9 mouse cellular contexts compared by ENCODE assay signal in the genomic region with DNA sequence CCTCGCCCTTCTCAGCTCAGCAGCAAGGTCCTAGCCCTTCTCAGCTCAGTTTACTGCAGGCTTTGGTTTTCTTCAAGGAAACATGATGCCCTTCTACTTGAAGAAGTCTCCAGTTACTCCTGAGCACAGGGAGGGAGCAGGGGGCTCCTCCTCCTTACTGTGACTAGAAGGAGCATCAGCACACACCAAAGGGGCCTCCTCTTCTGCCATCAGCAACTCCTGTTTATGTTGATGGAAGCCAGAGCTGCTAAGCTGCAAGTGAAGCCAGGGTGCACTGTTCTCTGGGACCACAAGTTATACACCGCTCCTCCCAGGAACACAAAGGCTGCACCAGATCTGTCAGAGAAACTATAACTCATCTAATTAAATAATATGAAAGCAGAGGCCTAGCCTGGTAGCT. TPM values are rescaled to one million over a fixed set of nuclear protein-coding genes. Genes with fewer than 3 reads are reported as not detected.
DNase-seq lines count a peak whose midpoint lies in the region; ATAC-seq and TF ChIP-seq lines count a peak whose summit lies in the region.
"Had no signal": no experiment of that assay in that cellular context is flagged by ENCODE, and none has a peak within 500 bp of the region (broad histone marks: within the 10 kb centered on the region; RNA-seq: fewer than 3 reads in every experiment).

No protein-coding gene starts in this region.

- no peak overlapping the region for H3K4me3 ChIP-seq in heart, postnatal 0 days (ENCODE audit: low read depth, low read length)
- H3K4me3 ChIP-seq in limb, embryonic 12.5 days (replicated peaks) = no peak overlapping the region

- no peaks in the 10 kb centered on the region for H3K9me3 ChIP-seq in heart, postnatal 0 days (replicated peaks; ENCODE audit: control insufficient read depth, low read length)
- H3K9me3 ChIP-seq in limb, embryonic 12.5 days = no peaks in the 10 kb centered on the region

- no peak overlapping the region for H3K9ac ChIP-seq in heart, postnatal 0 days (replicated peaks; ENCODE audit: low read depth, low read length)
- H3K9ac ChIP-seq in limb, embryonic 12.5 days (replicated peaks) = no peak overlapping the region

- ATAC-seq in heart, postnatal 0 days (ENCODE audit: insufficient read depth, low read depth) = peak; percentile 51
- ATAC-seq in limb, embryonic 12.5 days (ENCODE audit: insufficient number of reproducible peaks, insufficient read depth, low FRiP score, low TSS enrichment, low read depth) = peak; percentile 53

- no peak; the same call in 1 of the 2 replicates for TF ChIP-seq CTCF in heart, postnatal 0 days (IDR thresholded peaks at IDR 0.05; ENCODE audit: low read depth)

- H3K4me2 ChIP-seq in heart, postnatal 0 days (ENCODE audit: low read depth, low read length) = no peak overlapping the region
- peak overlapping the region; percentile 21; the same call in 1 of the 2 replicates for H3K4me2 ChIP-seq in limb, embryonic 12.5 days

- H3K27me3 ChIP-seq in heart, postnatal 0 days (ENCODE audit: control insufficient read depth, insufficient read depth, low read length) = no peaks in the 10 kb centered on the region
- no peaks in the 10 kb centered on the region; the same call in 1 of the 2 replicates for H3K27me3 ChIP-seq in limb, embryonic 12.5 days

- DNase-seq in heart, postnatal 0 days (ENCODE audit: low spot score) = peak; percentile 43
- no peak for DNase-seq in heart, adult 18-20 months
- peak; percentile 34 for DNase-seq in retina, postnatal 1 day
- DNase-seq in retina, embryonic 14.5 days (ENCODE audit: low spot score) = no peak
- peak; percentile 40 for DNase-seq in yolk sac, embryonic 10.5 days (ENCODE audit: low spot score)
- DNase-seq in spleen, adult 18-20 months = no peak
- no peak for DNase-seq in right cerebral cortex, postnatal 25 days
- DNase-seq: thymus, adult 18-20 months had no signal

- peaks cover 35% of the 10 kb centered on the region for H3K4me1 ChIP-seq in heart, postnatal 0 days (ENCODE audit: control insufficient read depth, insufficient read depth)
- H3K4me1 ChIP-seq in limb, embryonic 12.5 days (replicated peaks) = peaks cover 39% of the 10 kb centered on the region

- peak overlapping the region; percentile 14 for H3K27ac ChIP-seq in heart, postnatal 0 days (ENCODE audit: low read depth)
- H3K27ac ChIP-seq in limb, embryonic 12.5 days = peak overlapping the region; percentile 64

- TF ChIP-seq EP300 in heart, postnatal 0 days (IDR thresholded peaks at IDR 0.05; ENCODE audit: low read depth) = no peak

- WGBS in heart, postnatal 0 days = 54% methylated on average over 2 of the region's 2 CpGs
- WGBS in limb, embryonic 12.5 days = 20% methylated on average over 2 of the region's 2 CpGs

- no peaks in the 10 kb centered on the region for H3K36me3 ChIP-seq in heart, postnatal 0 days (replicated peaks; ENCODE audit: control insufficient read depth, insufficient read depth, low read length)
- no peaks in the 10 kb centered on the region for H3K36me3 ChIP-seq in limb, embryonic 12.5 days

RNA-seq across cellular contexts. Expression of gene St6galnac3, which starts 34.4 kb away (rescaled TPM):
- 15.2 and 22.5 TPM in 2 replicates for total RNA-seq in heart, postnatal 0 days (2014; rRNA removed; ENCODE audit: low replicate concordance)
- polyA plus RNA-seq in heart, postnatal 0 days (2015; fragmentation: Nextera tagmentation; extraction: Ambion mirVana) = 9.7 and 10.5 TPM in 2 replicates
- 1 to 10 TPM; 7.8 to 8.1 TPM for total RNA-seq in heart, adult 18-20 months (2021)
- polyA plus RNA-seq in limb, embryonic 12.5 days (2016; fragmentation: Nextera tagmentation; extraction: Ambion mirVana) = 38.3 and 41.2 TPM in 2 replicates

Comparison
In these comparisons a context has a peak if more than half of its experiments do, and no peak if none do; other contexts are left out.
1. DNase-seq: peak in heart, postnatal 0 days (single experiment), retina, postnatal 1 day (single experiment) and yolk sac, embryonic 10.5 days (single experiment); none in heart, adult 18-20 months (0 of 2), retina, embryonic 14.5 days (single experiment), spleen, adult 18-20 months (0 of 2) and right cerebral cortex, postnatal 25 days (single experiment).